Mouse (Mus musculus) Patski (cell line): ENCODE measurements around the gene Map3k9. TPM values are rescaled to one million over a fixed set of nuclear protein-coding genes. Genes with fewer than 3 reads are reported as not detected.

Experiments
- ATAC-seq: fragments of 100-300 bp; one replicate; pipeline ENCODE4 v1.8.0; 2021
- CTCF ChIA-PET: fragments of 350-600 bp; sonication (Branson Sonifier 250); formaldehyde crosslinking; loops from one replicate; lab custom pipeline; 2022; ENCODE audit warnings: inconsistent platforms; lab: Charles Lee
- POLR2A ChIA-PET: fragments of 350-600 bp; sonication (Branson Sonifier 250); formaldehyde crosslinking; loops from one replicate; lab custom pipeline; 2022; ENCODE audit warnings: antibody characterized with exemption, inconsistent platforms; lab: Charles Lee
- DNase-seq: peaks from one replicate; pipeline ENCODE4 v3.0.0-alpha.2; 2011; ENCODE audit warnings: low read depth, low spot score
- H3K27me3 ChIP-seq: fragments of 371-371 bp; one replicate; pipeline ENCODE4 v1.5.1; 2021
- CTCF ChIP-seq: fragments of 100-300 bp; IDR thresholded peaks from one replicate; pipeline ENCODE4 v1.5.1; 2021
- in situ Hi-C: fragments of 300-500 bp; cut with MboI; formaldehyde crosslinking; loops from 3 replicates; pipeline ENCODE4 v1.11.1; 2018; ENCODE audit warnings: low pct_unique_long_range_greater_than_20kb, mixed read lengths
- polyA plus RNA-seq: library from polyadenylated mRNA; unstranded; gene quantifications from one replicate; pipeline ENCODE4 v1.2.3, GENCODE M21; 2021

Map3k9 gene
- 10.5 TPM for polyA plus RNA-seq

- no peaks in the 10 kb centered on the region for H3K27me3 ChIP-seq
- in situ Hi-C loops, result loop anchor here (25.0 kb wide), 1 partner anchor 794 kb away; no protein-coding TSS in a partner anchor
- ChIA-PET POLR2A (interaction anchor here (0.6 to 1.0 kb wide), 3 partner anchors 14 to 142 kb away, joined by 3 read pairs; no protein-coding TSS in a partner anchor), CTCF (no interaction called here)
- DNase-seq (peak; percentile 63), ATAC-seq (peak; percentile 96)
- no peak for TF ChIP-seq CTCF
These were observed at the start of gene Map3k9 for GRCm38 (mm10) chr12:81781105-81781909. Map3k9 (minus strand) TSS chr12:81781175.

- ChIA-PET CTCF (no interaction called here), POLR2A (no interaction called here)
- no peak for TF ChIP-seq CTCF
- DNase-seq (no peak), ATAC-seq (no peak)
- in situ Hi-C loops, result no loop called here
- H3K27me3 ChIP-seq, result peaks cover 12% of the 10 kb centered on the region
These were observed 47.4 kb upstream of the Map3k9 start for GRCm38 (mm10) chr12:81828355-81828754.

GRCm38 (mm10) chr12:81822778-81823480 is 42.0 kb upstream of the Map3k9 start:
- H3K27me3 ChIP-seq, result peaks cover 12% of the 10 kb centered on the region
- CTCF ChIA-PET, result no interaction called here
- no peak for TF ChIP-seq CTCF
- no peak for DNase-seq
- ATAC-seq, result no peak
- in situ Hi-C loops, result no loop called here
- POLR2A ChIA-PET, result no interaction called here

- ATAC-seq, result no peak
These were observed 41.2 kb upstream of the Map3k9 start for GRCm38 (mm10) chr12:81822176-81822575.

GRCm38 (mm10) chr12:81820700-81821099 is 39.7 kb upstream of the Map3k9 start:
- DNase-seq, result no peak
- ATAC-seq, result no peak
- H3K27me3 ChIP-seq, result peaks cover 12% of the 10 kb centered on the region
- in situ Hi-C loops, result no loop called here
- ChIA-PET POLR2A (no interaction called here), CTCF (no interaction called here)
- no peak for TF ChIP-seq CTCF

More at GRCm38 (mm10) chr12:81822176-81822575, 41.2 kb upstream of the Map3k9 start:
- H3K27me3 ChIP-seq, result peaks cover 12% of the 10 kb centered on the region
- in situ Hi-C loops, result no loop called here
- ChIA-PET CTCF (no interaction called here), POLR2A (no interaction called here)
- DNase-seq, result no peak
- TF ChIP-seq CTCF, result no peak

- CTCF ChIA-PET, result no interaction called here
- POLR2A ChIA-PET, result no interaction called here
- TF ChIP-seq CTCF, result no peak
- DNase-seq (no peak), ATAC-seq (no peak)
- in situ Hi-C loops, result no loop called here
- H3K27me3 ChIP-seq, result peaks cover 13% of the 10 kb centered on the region
These were observed 36.1 kb upstream of the Map3k9 start for GRCm38 (mm10) chr12:81817126-81817505.

- H3K27me3 ChIP-seq, result peaks cover 13% of the 10 kb centered on the region
- ChIA-PET CTCF (no interaction called here), POLR2A (no interaction called here)
- ATAC-seq, result no peak
- TF ChIP-seq CTCF, result no peak
- in situ Hi-C loops, result no loop called here
- no peak for DNase-seq
These were observed 35.6 kb upstream of the Map3k9 start for GRCm38 (mm10) chr12:81816330-81817125.

GRCm38 (mm10) chr12:81814742-81815141 is 33.8 kb upstream of the Map3k9 start:
- ATAC-seq (no peak), DNase-seq (no peak)
- ChIA-PET CTCF (no interaction called here), POLR2A (no interaction called here)
- TF ChIP-seq CTCF, result no peak
- in situ Hi-C loops, result no loop called here
- peaks cover 13% of the 10 kb centered on the region for H3K27me3 ChIP-seq

GRCm38 (mm10) chr12:81810417-81810816 is 29.4 kb upstream of the Map3k9 start:
- POLR2A ChIA-PET, result no interaction called here

GRCm38 (mm10) chr12:81808596-81808995 is 27.6 kb upstream of the Map3k9 start:
- no peak for DNase-seq
- in situ Hi-C loops, result loop anchor here (5.0 kb wide), 1 partner anchor 664 kb away; no protein-coding TSS in a partner anchor
- no peak for ATAC-seq
- ChIA-PET CTCF (no interaction called here), POLR2A (no interaction called here)
- no peak for TF ChIP-seq CTCF
- peaks cover 9% of the 10 kb centered on the region for H3K27me3 ChIP-seq

More at GRCm38 (mm10) chr12:81810417-81810816, 29.4 kb upstream of the Map3k9 start:
- CTCF ChIA-PET, result no interaction called here
- in situ Hi-C loops, result no loop called here
- ATAC-seq (no peak), DNase-seq (no peak)
- H3K27me3 ChIP-seq, result peaks cover 9% of the 10 kb centered on the region
- TF ChIP-seq CTCF, result no peak
